Comparison of ENCODE assay signal across 8 mouse cellular contexts in genomic region chr11:31824504-31825166, GRCm38 (mm10). TPM values are rescaled to one million over a fixed set of nuclear protein-coding genes. Genes with fewer than 3 reads are reported as not detected.
DNase-seq lines count a peak whose midpoint lies in the region; ATAC-seq and TF ChIP-seq lines count a peak whose summit lies in the region.

No protein-coding gene starts in this region.

- 63% methylated on average over 14 of the region's 14 CpGs for WGBS in liver, embryonic 13.5 days (ENCODE audit: insufficient replicate concordance)
- 12% methylated on average over 14 of the region's 14 CpGs for WGBS in small intestine, adult 2 months
- WGBS in forebrain, embryonic 16.5 days: 80% methylated on average over 14 of the region's 14 CpGs
- 54% methylated on average over 14 of the region's 14 CpGs for WGBS in hindbrain, postnatal 0 days

- intact Hi-C loops in heart, postnatal 10 days (cut with DNase I): no loop called here

- TF ChIP-seq POLR2A in small intestine, adult 2 months (IDR thresholded peaks at IDR 0.05; ENCODE audit: low read depth, low read length): no peak

- DNase-seq in retina, postnatal 1 day: peak; percentile 30
- no peak for DNase-seq in retina, embryonic 14.5 days (ENCODE audit: low spot score)
- peak; percentile 20 to 46 for DNase-seq in heart, postnatal 10 days
- no peak for DNase-seq in liver, embryonic 13.5 days
- no peak for DNase-seq in hindbrain, postnatal 0 days (ENCODE audit: low spot score)

- H3K27ac ChIP-seq in brown adipose tissue, adult 24 weeks (replicated peaks; ENCODE audit: low read depth, low read length): peak overlapping the region; percentile 41
- H3K27ac ChIP-seq in liver, embryonic 13.5 days: peak overlapping the region; percentile 76
- peak overlapping the region; percentile 32 for H3K27ac ChIP-seq in small intestine, adult 2 months (ENCODE audit: insufficient read depth, low read depth, low read length)
- H3K27ac ChIP-seq in forebrain, embryonic 16.5 days (ENCODE audit: low read length): no peak overlapping the region
- H3K27ac ChIP-seq in hindbrain, postnatal 0 days: no peak overlapping the region

- H3K4me1 ChIP-seq in brown adipose tissue, adult 24 weeks (ENCODE audit: control insufficient read depth, insufficient read depth, insufficient read length, low read length): no peaks in the 10 kb centered on the region
- peaks cover 91% of the 10 kb centered on the region for H3K4me1 ChIP-seq in liver, embryonic 13.5 days (replicated peaks)
- H3K4me1 ChIP-seq in small intestine, adult 2 months (ENCODE audit: control insufficient read depth, insufficient read depth, insufficient read length, low read length): peaks cover 23% of the 10 kb centered on the region; the same call in 1 of the 2 replicates
- H3K4me1 ChIP-seq in forebrain, embryonic 16.5 days (replicated peaks; ENCODE audit: control insufficient read depth, insufficient read depth, low read length): no peaks in the 10 kb centered on the region
- H3K4me1 ChIP-seq in hindbrain, postnatal 0 days (ENCODE audit: insufficient read depth, low read length): peaks cover 8% of the 10 kb centered on the region

- no peaks in the 10 kb centered on the region for H3K27me3 ChIP-seq in liver, embryonic 13.5 days
- H3K27me3 ChIP-seq in small intestine, adult 2 months (ENCODE audit: control insufficient read depth, insufficient read depth, low read length): no peaks in the 10 kb centered on the region
- no peaks in the 10 kb centered on the region for H3K27me3 ChIP-seq in forebrain, embryonic 16.5 days (replicated peaks; ENCODE audit: control insufficient read depth, insufficient read depth, low read length)
- H3K27me3 ChIP-seq in hindbrain, postnatal 0 days (ENCODE audit: insufficient read depth, low read length): no peaks in the 10 kb centered on the region

- no peaks in the 10 kb centered on the region for H3K9me3 ChIP-seq in liver, embryonic 13.5 days (replicated peaks)
- no peaks in the 10 kb centered on the region for H3K9me3 ChIP-seq in forebrain, embryonic 16.5 days (ENCODE audit: control insufficient read depth, low read length)
- H3K9me3 ChIP-seq in hindbrain, postnatal 0 days (ENCODE audit: low read length): no peaks in the 10 kb centered on the region

- H3K4me2 ChIP-seq in liver, embryonic 13.5 days: peak overlapping the region; percentile 11
- no peak overlapping the region for H3K4me2 ChIP-seq in forebrain, embryonic 16.5 days (ENCODE audit: low read length)
- no peak overlapping the region for H3K4me2 ChIP-seq in hindbrain, postnatal 0 days (ENCODE audit: low read depth, low read length)

- no peaks in the 10 kb centered on the region for H3K36me3 ChIP-seq in liver, embryonic 13.5 days
- no peaks in the 10 kb centered on the region for H3K36me3 ChIP-seq in small intestine, adult 2 months (ENCODE audit: control insufficient read depth, insufficient read depth, low read length)
- no peaks in the 10 kb centered on the region for H3K36me3 ChIP-seq in forebrain, embryonic 16.5 days (ENCODE audit: control insufficient read depth, insufficient read depth)
- no peaks in the 10 kb centered on the region for H3K36me3 ChIP-seq in hindbrain, postnatal 0 days (ENCODE audit: insufficient read depth, low read length)

- H3K9ac ChIP-seq in liver, embryonic 13.5 days: peak overlapping the region; percentile 40; the same call in 1 of the 2 replicates
- no peak overlapping the region for H3K9ac ChIP-seq in forebrain, embryonic 16.5 days (replicated peaks; ENCODE audit: low read depth, low read length)
- no peak overlapping the region for H3K9ac ChIP-seq in hindbrain, postnatal 0 days (replicated peaks; ENCODE audit: low read length)

- TF ChIP-seq CTCF in small intestine, adult 2 months (IDR thresholded peaks at IDR 0.05; ENCODE audit: extremely low read depth, insufficient read length, insufficient replicate concordance, low read depth, low read length): no peak
- no peak for TF ChIP-seq CTCF in hindbrain, postnatal 0 days (IDR thresholded peaks at IDR 0.05; ENCODE audit: low read depth)

- peak; percentile 86 for ATAC-seq in liver, embryonic 13.5 days (ENCODE audit: low read depth)
- ATAC-seq in forebrain, embryonic 16.5 days: no peak
- no peak for ATAC-seq in hindbrain, postnatal 0 days

- H3K4me3 ChIP-seq in brown adipose tissue, adult 24 weeks (ENCODE audit: insufficient read depth, low read depth, low read length): peak overlapping the region; percentile 24; the same call in 1 of the 2 replicates
- H3K4me3 ChIP-seq in liver, embryonic 13.5 days (replicated peaks): no peak overlapping the region
- peak overlapping the region; percentile 9; the same call in 1 of the 2 replicates for H3K4me3 ChIP-seq in small intestine, adult 2 months (ENCODE audit: low read depth, low read length)
- no peak overlapping the region for H3K4me3 ChIP-seq in forebrain, embryonic 16.5 days (replicated peaks; ENCODE audit: low read length)
- H3K4me3 ChIP-seq in hindbrain, postnatal 0 days (ENCODE audit: low read length): no peak overlapping the region

RNA-seq across cellular contexts. Expression of gene Cpeb4, which starts 47.4 kb away (rescaled TPM):
- polyA plus RNA-seq in brown adipose tissue, adult 24 weeks (2012; ENCODE audit: insufficient read depth, insufficient read length, missing spikeins): 12.2 and 16.5 TPM in 2 replicates
- 10 to 100 TPM; 68.0 to 72.2 TPM for total RNA-seq in heart, postnatal 10 days (2021)
- 14.3 and 21.6 TPM in 2 replicates for polyA plus RNA-seq in liver, embryonic 13.5 days (2015; fragmentation: Nextera tagmentation; extraction: Ambion mirVana)
- polyA plus RNA-seq in small intestine, adult 2 months (2012; rRNA removed): 2.7 and 4.9 TPM in 2 replicates
- polyA plus RNA-seq in forebrain, embryonic 16.5 days (2015; fragmentation: Nextera tagmentation; extraction: Ambion mirVana): 20.8 and 21.3 TPM in 2 replicates
- total RNA-seq in hindbrain, postnatal 0 days (2014; rRNA removed): 75.7 and 75.8 TPM in 2 replicates
- 15.3 and 15.8 TPM in 2 replicates for polyA plus RNA-seq in hindbrain, postnatal 0 days (2015; fragmentation: Nextera tagmentation; extraction: Ambion mirVana)

Comparison
In these comparisons a context has a peak if more than half of its experiments do, and no peak if none do; other contexts are left out.
1. DNase-seq: peak in retina, postnatal 1 day (single experiment) and heart, postnatal 10 days (2 of 2); none in retina, embryonic 14.5 days (single experiment), liver, embryonic 13.5 days (single experiment) and hindbrain, postnatal 0 days (single experiment).
2. H3K27ac ChIP-seq: peak in brown adipose tissue, adult 24 weeks (single experiment), liver, embryonic 13.5 days (single experiment) and small intestine, adult 2 months (single experiment); none in forebrain, embryonic 16.5 days (single experiment) and hindbrain, postnatal 0 days (single experiment).
3. H3K4me3 ChIP-seq: peak in brown adipose tissue, adult 24 weeks (single experiment) and small intestine, adult 2 months (single experiment); none in liver, embryonic 13.5 days (single experiment), forebrain, embryonic 16.5 days (single experiment) and hindbrain, postnatal 0 days (single experiment).